22 mouse cellular contexts compared by ENCODE assay signal in the genomic region with DNA sequence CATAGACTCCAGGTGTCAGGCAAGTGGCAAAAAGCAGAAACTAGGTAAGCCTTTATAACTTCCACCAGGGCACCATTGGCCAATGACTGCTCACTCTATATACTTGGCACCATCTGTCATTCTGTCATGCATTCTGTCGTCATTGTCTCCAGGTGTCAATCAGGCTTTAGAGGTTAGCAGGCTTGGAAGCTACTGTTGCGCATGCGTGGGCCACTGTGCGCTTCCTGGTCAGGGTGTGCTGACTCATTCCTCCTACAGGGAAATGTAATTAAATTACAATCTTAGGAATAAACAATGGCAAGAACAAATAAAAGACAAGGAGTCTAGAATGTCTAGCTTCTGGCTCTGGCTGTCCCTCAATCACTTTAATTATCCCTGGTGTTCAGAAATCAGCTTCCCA.
DNase-seq lines count a peak whose midpoint lies in the region; ATAC-seq lines count a peak whose summit lies in the region.
"Had no signal": no experiment of that assay in that cellular context is flagged by ENCODE, and none has a peak within 500 bp of the region (broad histone marks: within the 10 kb centered on the region; RNA-seq: fewer than 3 reads in every experiment).

No protein-coding gene starts in this region.

- H3K4me2 ChIP-seq in midbrain, embryonic 13.5 days (replicated peaks): no peak overlapping the region
- H3K4me2 ChIP-seq in midbrain, embryonic 16.5 days (ENCODE audit: low read length): no peak overlapping the region
- H3K4me2 ChIP-seq: heart, embryonic 11.5 days; hindbrain, embryonic 12.5 days; hindbrain, embryonic 15.5 days had no signal

- H3K9ac ChIP-seq in midbrain, embryonic 13.5 days (replicated peaks): no peak overlapping the region
- no peak overlapping the region for H3K9ac ChIP-seq in midbrain, embryonic 16.5 days (ENCODE audit: low read depth, low read length)
- H3K9ac ChIP-seq: forebrain, postnatal 0 days; hindbrain, embryonic 12.5 days; hindbrain, embryonic 15.5 days had no signal

- H3K36me3 ChIP-seq in midbrain, embryonic 13.5 days: no peaks in the 10 kb centered on the region
- H3K36me3 ChIP-seq in midbrain, embryonic 16.5 days (ENCODE audit: control insufficient read depth, insufficient read depth, low read length): no peaks in the 10 kb centered on the region
- H3K36me3 ChIP-seq: hindbrain, embryonic 12.5 days; hindbrain, embryonic 15.5 days had no signal

- peak; percentile 6 for DNase-seq in embryo, embryonic 10 days (ENCODE audit: low spot score)
- no peak for DNase-seq in embryo, embryonic 10.5 days (ENCODE audit: low spot score)
- DNase-seq in MN1 (ENCODE audit: low spot score): peak; percentile 59
- peak; percentile 28 for DNase-seq in gonadal fat pad, adult 2 months (ENCODE audit: low read depth)
- DNase-seq in right cerebral cortex, postnatal 10 days (ENCODE audit: low spot score in 2 of 2): no peak
- no peak for DNase-seq in yolk sac, embryonic 10.5 days (ENCODE audit: low spot score)
- DNase-seq: adrenal gland, postnatal 10 days; adrenal gland, postnatal 36 days; cerebellum, adult 11 months; cerebellum, adult 2 months; cerebellum, adult 9-11 months; cerebellum, postnatal 25 days; forebrain, postnatal 0 days; gastrocnemius, postnatal 25 days; heart, adult 2 months had no signal

- no peaks in the 10 kb centered on the region for H3K9me3 ChIP-seq in midbrain, embryonic 13.5 days
- H3K9me3 ChIP-seq in midbrain, embryonic 16.5 days (replicated peaks; ENCODE audit: control insufficient read depth, low read length, poor library complexity, severe bottlenecking): 0 out of 2 replicates have a peak, but pooled peaks cover 2% of the 10 kb centered on the region
- H3K9me3 ChIP-seq: hindbrain, embryonic 12.5 days; hindbrain, embryonic 15.5 days had no signal

- H3K4me1 ChIP-seq in midbrain, embryonic 13.5 days (replicated peaks): peaks cover 8% of the 10 kb centered on the region
- H3K4me1 ChIP-seq in midbrain, embryonic 16.5 days (ENCODE audit: control insufficient read depth, insufficient read depth, low read length): peaks cover 1% of the 10 kb centered on the region
- H3K4me1 ChIP-seq: hindbrain, embryonic 12.5 days had no signal

- ATAC-seq in midbrain, embryonic 13.5 days: peak; percentile 34; the same call in 1 of the 2 replicates
- ATAC-seq in midbrain, embryonic 16.5 days: no peak
- ATAC-seq: forebrain, embryonic 14.5 days; forebrain, postnatal 0 days; Patski had no signal

- 78% methylated on average over 4 of the region's 4 CpGs for WGBS in midbrain, embryonic 13.5 days
- 78% methylated on average over 4 of the region's 4 CpGs for WGBS in midbrain, embryonic 16.5 days

- no peak overlapping the region for H3K4me3 ChIP-seq in midbrain, embryonic 13.5 days (replicated peaks)
- no peak overlapping the region for H3K4me3 ChIP-seq in midbrain, embryonic 16.5 days (ENCODE audit: low read depth, low read length)
- H3K4me3 ChIP-seq: heart, adult 2 months; hindbrain, embryonic 12.5 days; hindbrain, embryonic 15.5 days had no signal

- no peak overlapping the region for H3K27ac ChIP-seq in midbrain, embryonic 13.5 days
- no peak overlapping the region for H3K27ac ChIP-seq in midbrain, embryonic 16.5 days (ENCODE audit: low read length)
- H3K27ac ChIP-seq: heart, adult 2 months; hindbrain, embryonic 12.5 days; hindbrain, embryonic 15.5 days had no signal

- no peaks in the 10 kb centered on the region for H3K27me3 ChIP-seq in midbrain, embryonic 13.5 days
- H3K27me3 ChIP-seq in midbrain, embryonic 16.5 days (ENCODE audit: control insufficient read depth, insufficient read depth, low read depth, low read length): no peaks in the 10 kb centered on the region
- H3K27me3 ChIP-seq: hindbrain, embryonic 12.5 days; hindbrain, embryonic 15.5 days had no signal

Comparison
In these comparisons a context has a peak if more than half of its experiments do, and no peak if none do; other contexts are left out.
1. DNase-seq: peak in embryo, embryonic 10 days (single experiment), MN1 (single experiment) and gonadal fat pad, adult 2 months (single experiment); none in embryo, embryonic 10.5 days (single experiment), right cerebral cortex, postnatal 10 days (0 of 2) and yolk sac, embryonic 10.5 days (single experiment).